Mouse (Mus musculus): ENCODE data around the gene B830017H08Rik.

The B830017H08Rik gene

DNA sequence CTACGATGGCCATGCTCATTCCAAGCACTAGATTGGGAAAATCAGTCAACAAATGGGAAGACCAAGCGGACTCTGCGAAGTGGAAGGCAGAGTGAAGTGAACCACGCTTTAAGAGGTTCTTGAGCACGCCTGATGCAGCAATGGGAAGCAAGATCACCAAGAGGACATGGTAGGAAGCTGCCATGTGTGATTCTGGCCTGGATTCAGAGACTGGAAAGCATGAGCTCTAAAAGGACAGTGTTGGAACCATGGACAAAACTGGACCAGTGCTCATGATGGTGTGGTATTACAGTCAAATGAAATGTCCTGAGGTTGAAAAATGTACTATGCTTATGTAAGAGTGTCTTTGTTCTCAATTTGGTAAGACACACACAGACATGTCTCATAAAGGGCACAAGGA is 18.4 kb downstream of the B830017H08Rik start:
- no peak for DNase-seq (ENCODE audit: low spot score in 2 of 2)

GRCm38 (mm10) chr16:17851860-17852259 is 18.9 kb downstream of the B830017H08Rik start:
- no peak for DNase-seq (ENCODE audit: low spot score in 2 of 2)

GRCm38 (mm10) chr16:17853263-17853662 is 20.3 kb downstream of the B830017H08Rik start:
- DNase-seq (ENCODE audit: low spot score in 2 of 2): no peak

- DNase-seq (ENCODE audit: low spot score in 2 of 2): no peak
Measured at GRCm38 (mm10) chr16:17857157-17857556, 24.2 kb downstream of the B830017H08Rik start.

DNA sequence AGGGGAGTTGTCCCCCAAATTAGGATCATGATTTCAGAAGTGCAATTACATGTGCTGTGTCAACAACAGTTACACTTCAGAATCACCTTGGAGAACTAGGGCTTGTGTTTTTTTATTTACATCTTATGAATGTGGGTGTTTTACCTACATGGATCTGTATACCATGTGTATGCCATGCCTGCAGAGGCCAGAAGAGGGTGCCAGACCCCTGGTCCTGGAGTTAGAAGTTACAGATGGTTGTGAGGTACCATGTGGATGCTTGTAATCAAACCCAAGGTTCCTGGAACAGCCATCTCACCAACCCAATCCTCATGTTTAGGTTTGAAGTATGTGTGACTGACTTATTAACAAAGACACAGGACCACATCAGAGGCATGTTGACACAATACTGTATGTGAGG is 25.7 kb downstream of the B830017H08Rik start:
- no peak for DNase-seq (ENCODE audit: low spot score in 2 of 2)

DNA sequence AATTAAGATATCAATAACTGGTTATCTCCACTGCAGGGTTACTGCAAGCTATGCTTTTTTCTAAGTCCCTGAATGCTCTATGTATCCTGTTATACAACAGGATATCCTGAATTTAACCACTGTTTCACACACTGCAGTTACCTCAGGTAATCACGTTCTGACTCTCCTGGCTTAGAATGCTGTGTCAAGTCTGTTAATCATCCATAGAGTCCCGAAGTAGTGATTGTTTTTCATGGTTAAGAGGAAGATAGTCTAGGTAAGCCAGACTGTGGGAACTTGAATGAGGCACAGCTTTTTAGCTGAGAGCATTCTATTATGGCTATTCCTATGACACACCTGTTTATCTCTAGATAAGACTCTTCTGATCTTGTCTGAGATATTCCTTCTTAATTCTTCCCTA is 32.4 kb downstream of the B830017H08Rik start:
- no peak for DNase-seq (ENCODE audit: low spot score in 2 of 2)

DNA sequence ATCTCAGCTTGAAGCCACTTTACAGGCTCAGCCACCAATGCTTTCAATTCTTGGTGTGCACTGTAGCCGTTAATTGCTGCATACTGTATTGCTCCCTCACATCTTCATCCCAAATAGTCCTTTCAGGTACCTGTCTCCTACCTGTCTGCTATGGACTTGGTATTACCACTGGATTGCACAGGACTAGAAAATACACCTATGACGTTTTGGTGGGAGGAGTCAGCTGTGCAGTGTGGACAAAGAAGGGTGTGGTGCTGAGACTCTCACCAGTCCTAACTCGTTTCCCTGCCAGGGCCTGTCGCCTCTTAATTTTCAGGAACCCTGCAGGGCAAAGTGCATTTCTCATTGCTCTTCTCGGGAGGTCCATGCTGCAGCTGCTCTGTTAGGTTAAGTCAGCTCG is 32.8 kb downstream of the B830017H08Rik start:
- no peak for DNase-seq (ENCODE audit: low spot score in 2 of 2)

GRCm38 (mm10) chr16:17871248-17871647 is 38.3 kb downstream of the B830017H08Rik start:
- no peak for DNase-seq (ENCODE audit: low spot score in 2 of 2)

- no peak for DNase-seq (ENCODE audit: low spot score in 2 of 2)
Measured at GRCm38 (mm10) chr16:17872995-17873394, 40.1 kb downstream of the B830017H08Rik start.

DNA sequence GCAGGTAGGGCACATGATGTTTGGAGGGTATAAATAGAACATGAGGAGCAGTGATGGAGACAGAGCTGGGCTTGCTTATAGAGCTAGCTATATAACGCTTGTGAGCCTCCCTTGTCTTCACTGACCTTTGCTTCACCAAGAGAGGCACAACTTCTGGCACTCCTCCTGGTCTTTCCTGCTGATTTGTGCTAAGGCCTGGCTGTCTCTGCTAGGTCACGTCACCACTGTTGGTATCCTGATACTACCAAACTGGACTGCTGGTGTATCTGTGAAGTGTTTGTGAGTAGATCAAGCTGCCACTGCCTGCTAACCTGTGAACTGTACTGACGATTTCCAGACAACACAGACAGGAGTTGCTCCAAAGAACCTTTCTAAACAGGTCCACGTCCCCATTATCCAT is 42.3 kb downstream of the B830017H08Rik start:
- no peak for DNase-seq (ENCODE audit: low spot score in 2 of 2)

DNA sequence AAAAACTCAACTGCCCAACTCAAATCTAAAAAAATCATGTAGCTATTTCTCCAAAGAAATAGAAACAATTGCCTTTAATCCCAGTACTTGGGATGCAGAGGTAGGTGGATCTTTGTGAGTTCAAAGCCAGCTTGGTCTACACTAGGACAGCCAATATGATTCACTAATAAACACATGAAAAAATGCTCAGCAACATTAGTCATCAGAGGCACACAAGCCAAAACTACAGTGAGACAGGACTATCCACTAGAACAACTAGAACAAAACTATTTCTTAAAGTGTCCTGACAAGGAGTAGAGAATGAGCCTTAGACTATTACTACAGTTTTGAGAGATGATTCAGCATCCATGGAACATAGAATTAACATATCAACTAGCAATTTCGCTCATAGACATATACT is 43.2 kb downstream of the B830017H08Rik start:
- DNase-seq (ENCODE audit: low spot score in 2 of 2): no peak

GRCm38 (mm10) chr16:17879571-17879970 is 46.6 kb downstream of the B830017H08Rik start:
- peak in 1 of 2 experiments; percentile 31 for DNase-seq (ENCODE audit: low spot score in 2 of 2)

- DNase-seq (ENCODE audit: low spot score in 2 of 2): no peak
Measured at GRCm38 (mm10) chr16:17882196-17882595, 49.3 kb downstream of the B830017H08Rik start.

GRCm38 (mm10) chr16:17884116-17884515 is 51.2 kb downstream of the B830017H08Rik start:
- no peak for DNase-seq (ENCODE audit: low spot score in 2 of 2)

Data from right cerebral cortex, adult 2 months (tissue).